Mouse (Mus musculus) spleen, postnatal 10 days (tissue): ENCODE measurements around the gene Gpm6b.

Experiments
- DNase-seq, 2 experiments: peaks; one replicate each; pipeline ENCODE4 v3.0.0; 2021 to 2022; ENCODE audit warnings: low spot score in 2 of 2

Gene Gpm6b

DNA sequence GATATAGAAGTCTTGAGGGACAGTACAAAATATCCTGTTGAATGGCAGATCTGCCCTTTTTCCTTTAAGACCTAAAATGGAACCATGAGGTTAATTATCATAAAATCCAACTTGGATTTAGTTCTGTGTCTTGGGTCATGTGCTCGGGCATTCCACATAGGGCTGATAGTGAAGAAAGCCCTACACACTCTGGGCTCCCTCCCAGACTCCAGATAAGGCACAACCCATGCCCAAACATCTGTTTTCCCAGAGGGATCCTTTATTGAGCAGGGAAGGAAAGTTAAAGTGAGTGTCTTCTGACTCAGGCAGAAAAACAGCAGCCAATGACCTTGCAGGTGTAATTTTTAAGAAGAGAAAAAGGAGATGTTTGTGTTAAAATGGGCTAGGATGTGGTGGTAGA lies 116.2 kb downstream of the Gpm6b start:
- DNase-seq = no peak

DNA sequence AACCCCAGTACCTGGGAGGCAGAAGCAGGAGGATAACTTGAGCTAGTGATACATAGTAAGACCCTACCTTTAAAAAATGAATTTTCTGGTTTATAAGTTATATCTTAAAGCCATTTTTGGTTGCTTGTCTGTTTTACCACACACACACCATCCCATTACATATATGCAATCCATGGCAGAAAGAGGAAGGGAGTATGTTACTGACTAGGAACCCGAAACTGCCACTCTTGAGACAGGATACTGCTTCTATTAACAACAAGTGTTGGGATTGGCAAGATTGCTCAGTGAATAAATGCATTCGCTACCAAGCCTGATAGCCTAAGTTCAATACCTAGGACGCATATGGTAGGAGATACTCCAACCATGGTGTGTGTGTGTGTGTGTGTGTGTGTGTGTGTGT lies 117.6 kb downstream of the Gpm6b start:
- DNase-seq = no peak

DNA sequence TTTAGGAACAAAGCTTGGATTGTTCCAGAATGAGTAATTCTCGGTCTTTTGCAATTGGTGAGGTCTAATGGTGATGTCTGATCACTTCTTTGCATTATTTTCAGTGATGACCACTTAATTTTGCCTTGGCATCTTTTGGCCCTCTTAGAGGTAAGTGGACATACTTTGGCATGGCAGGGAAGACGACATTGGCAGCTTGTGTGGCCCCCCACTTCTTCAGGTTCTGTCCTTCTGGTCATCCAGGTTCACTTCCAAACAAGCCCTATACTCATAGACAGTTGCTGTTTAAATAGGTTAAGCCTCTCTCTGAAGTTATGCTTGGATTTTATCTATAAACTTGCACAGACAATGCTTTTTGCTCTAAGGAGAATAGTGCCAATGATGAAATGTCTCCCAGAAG lies 120.2 kb downstream of the Gpm6b start:
- no peak for DNase-seq

DNA sequence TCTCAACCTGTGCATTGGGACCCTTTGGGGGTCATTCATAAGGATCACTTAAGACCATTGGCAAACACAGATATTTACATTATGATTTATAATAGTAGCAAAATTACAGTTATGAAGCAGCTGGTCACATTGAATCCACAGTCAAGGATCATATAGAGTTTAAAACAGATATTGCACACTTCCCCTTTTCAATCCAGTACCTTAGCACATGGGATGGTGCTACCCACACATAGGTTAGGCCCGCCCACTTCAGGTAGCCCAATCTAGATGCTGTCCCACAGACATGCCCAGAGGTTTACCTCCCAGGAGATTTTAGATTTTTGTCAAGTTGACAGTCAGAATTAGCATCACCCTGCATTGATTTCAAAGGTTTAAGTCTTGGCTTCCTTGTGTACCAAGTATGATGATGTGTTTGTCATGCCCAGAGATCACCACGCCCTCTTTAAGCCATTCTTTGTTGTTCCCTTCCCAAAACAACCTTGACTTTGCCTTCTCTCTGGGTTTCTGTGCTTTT lies 121.3 kb downstream of the Gpm6b start:
- DNase-seq = no peak

GRCm38 (mm10) chrX:166360455-166360854 lies 121.7 kb downstream of the Gpm6b start:
- no peak for DNase-seq

DNA sequence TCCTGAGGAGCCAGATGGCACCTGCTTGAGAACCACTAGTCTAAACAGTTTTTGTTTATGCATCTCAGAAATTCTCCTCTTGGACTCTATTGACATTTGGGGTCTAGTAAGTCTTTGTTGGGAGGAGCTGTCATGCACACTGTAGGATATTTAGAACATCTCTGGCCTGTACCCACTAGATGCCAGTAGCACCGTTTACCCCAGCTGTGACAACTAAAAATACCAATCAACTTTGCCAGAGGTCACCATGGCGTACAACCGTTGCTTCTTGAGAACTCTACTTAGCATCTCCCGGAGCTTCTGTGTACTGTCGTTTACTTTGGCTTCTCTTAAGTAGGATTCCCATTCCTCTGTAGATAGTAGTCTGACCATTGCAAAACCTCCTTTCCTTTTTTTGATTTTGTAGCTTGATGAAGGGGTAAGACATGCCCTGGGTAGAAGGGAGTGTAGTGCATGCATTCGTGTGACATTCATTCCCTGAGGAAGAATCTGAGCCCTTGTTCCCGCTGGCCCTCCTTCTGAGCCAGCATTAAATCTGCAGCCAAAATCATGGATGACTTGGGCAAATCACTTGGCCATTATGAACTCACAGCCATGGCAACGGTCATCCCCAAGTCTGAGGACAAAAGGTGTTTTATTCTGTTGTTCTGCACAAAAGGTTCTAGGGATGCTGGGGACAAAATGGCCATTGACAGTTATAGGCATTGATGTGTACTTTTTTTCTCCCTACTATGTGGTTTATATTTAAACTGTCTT lies 126.9 kb downstream of the Gpm6b start:
- no peak for DNase-seq

GRCm38 (mm10) chrX:166376681-166377328 lies 138.1 kb downstream of the Gpm6b start:
- no peak for DNase-seq

GRCm38 (mm10) chrX:166378652-166379051 lies 139.9 kb downstream of the Gpm6b start:
- DNase-seq = no peak

- no peak for DNase-seq
Observed at GRCm38 (mm10) chrX:166383606-166384005, 144.9 kb downstream of the Gpm6b start.

GRCm38 (mm10) chrX:166384935-166385334 lies 146.2 kb downstream of the Gpm6b start:
- DNase-seq = no peak

- no peak for DNase-seq
Observed at GRCm38 (mm10) chrX:166386656-166387055, 147.9 kb downstream of the Gpm6b start.

DNA sequence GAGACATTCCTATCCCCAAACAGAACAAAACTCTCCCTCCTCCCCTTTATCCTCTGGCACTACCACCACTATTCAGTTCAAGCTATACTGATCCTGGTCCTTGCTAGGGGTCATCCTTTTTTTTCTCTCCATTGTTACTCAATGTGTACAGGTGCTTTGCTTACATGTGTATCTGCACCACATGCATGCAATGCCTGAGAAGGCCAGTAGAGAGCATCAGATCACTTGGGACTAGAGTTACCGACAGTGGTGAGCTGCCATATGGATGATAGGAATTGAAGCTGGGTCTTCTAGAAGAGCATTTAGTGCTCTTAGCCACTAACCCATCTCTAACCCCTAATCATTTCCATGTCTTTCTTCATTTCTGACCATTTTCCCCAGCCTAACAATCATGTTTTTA lies 155.0 kb downstream of the Gpm6b start:
- DNase-seq = peak in 1 of 2 experiments; percentile 13

DNA sequence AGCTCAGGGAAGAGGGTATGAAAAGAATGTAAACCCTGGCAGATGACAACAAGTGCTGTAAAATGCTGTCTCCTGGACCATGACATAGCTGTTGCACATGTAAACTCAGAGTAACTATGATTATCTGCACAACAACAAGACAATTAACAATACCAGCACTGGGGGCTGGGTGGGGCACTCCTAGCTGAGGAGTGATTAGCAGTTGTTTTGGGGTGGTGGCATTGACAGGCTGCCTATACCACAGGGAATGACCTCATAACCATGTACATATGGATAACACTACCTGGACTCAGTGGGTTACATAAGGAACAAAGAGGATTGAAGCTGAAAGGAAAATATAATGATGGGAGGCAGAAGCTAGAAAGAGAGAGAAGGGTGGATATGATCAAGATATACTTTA lies 169.2 kb downstream of the Gpm6b start:
- DNase-seq = no peak

GRCm38 (mm10) chrX:166416196-166416595 lies 177.5 kb downstream of the Gpm6b start:
- DNase-seq = peak in 1 of 2 experiments; percentile 35

- no peak for DNase-seq
Observed at GRCm38 (mm10) chrX:166434812-166435211, 196.1 kb downstream of the Gpm6b start.
